Mouse (Mus musculus) ZHBTc4 (cell line): ENCODE measurements around the gene Gdpd5.

ENCODE experiments used
- DNase-seq: peaks from one replicate; pipeline ENCODE4 v3.0.0-alpha.2; 2011; ENCODE audit warnings: low read depth, low spot score

The Gdpd5 gene

DNA sequence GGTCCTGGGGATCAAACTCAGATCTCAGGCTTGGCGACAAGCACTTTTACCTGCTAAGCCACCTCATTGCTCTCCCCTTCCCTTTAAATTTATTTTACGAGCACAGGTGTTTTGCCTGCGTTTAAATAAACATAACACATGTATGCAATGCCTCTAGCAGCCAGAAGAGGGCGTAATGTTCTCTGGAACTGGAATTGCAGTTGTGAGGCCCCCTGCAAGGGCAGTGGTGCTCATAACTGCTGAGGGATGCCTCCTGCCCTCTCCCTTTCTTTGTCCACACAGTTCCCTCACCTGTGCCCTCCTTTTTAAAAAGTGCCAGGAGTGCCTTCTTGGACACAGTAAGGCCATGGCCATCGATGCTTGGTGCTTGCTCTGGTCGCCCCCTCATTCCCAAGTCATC is 62.8 kb downstream of the Gdpd5 start:
- DNase-seq = peak; percentile 64

DNA sequence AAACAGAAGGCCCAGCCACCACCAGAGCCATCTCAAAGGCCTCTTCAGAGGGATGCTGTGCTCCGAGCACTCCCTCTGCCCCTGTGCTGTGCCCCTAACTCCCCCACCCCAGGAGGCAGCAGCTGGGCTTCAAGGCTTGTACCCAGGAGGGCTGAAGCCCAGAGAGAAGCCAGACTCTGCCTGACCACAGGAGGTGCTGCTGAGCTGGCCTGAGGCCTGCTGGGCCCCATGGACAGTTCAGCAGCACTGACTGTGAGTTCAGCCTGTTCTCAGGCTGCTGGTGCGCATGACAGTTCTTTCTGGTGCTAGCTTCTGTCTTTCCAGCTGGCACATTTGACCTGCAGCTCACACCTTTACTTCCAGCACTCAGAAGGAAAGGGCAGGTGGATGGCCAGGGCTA is 64.6 kb downstream of the Gdpd5 start:
- DNase-seq = no peak

DNA sequence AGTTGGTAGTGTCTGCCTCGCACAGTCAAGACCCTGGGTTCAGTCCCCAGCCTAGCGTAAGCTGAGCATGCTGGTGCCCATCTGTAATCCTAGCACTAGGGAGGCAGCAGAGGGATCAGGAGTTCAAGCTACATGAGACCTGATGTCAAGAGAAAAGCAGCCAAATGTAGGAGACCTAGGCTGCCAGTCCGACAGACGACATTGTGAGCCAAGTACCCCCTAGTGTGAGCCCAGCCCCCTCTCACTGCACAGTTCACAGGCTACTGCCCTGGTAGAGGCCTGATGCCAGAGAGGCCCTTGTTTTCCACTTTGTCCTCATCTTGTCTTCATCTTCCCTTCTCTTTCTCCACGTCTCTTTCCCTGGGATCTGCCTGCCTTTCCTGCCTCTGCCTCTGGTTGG is 66.1 kb downstream of the Gdpd5 start:
- DNase-seq = no peak

DNA sequence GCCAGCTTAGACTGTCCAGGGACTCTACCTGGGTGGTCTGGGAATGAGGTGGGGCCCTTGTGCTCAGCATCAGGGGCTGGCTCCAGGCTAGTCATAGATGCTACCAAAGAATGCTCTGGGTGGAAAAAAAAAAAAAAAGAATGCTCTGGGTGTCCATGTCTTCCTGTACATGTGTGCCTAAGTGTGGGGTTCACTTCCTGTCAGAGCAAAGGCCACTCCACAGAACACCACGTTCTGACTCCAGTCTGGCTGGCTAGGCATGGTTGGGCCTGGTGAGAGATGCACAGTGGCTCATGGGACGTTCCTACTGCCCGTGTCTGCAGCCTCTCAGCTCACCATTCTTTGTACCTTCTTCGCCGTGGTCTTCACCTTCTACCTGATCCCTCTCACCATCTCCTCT is 67.4 kb downstream of the Gdpd5 start:
- no peak for DNase-seq

DNA sequence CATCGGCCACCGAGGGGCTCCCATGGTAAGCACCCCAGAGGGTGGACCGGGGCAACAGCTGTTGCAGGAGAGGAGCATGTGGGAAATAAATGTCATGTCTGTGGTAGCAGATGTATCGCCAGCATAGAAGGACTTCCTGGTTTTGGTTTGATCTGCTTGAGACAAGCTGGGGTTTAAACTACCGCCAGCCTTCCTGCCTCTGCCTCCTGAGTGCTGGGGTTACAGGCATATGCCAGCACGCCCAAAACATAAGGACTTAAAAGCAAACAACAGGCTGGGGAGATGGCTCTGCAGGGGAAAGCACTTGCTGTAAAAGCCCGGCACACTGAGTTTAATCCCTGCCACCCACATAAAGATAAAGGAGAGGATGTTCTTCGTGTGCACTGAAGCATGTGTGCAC is 67.8 kb downstream of the Gdpd5 start:
- no peak for DNase-seq

DNA sequence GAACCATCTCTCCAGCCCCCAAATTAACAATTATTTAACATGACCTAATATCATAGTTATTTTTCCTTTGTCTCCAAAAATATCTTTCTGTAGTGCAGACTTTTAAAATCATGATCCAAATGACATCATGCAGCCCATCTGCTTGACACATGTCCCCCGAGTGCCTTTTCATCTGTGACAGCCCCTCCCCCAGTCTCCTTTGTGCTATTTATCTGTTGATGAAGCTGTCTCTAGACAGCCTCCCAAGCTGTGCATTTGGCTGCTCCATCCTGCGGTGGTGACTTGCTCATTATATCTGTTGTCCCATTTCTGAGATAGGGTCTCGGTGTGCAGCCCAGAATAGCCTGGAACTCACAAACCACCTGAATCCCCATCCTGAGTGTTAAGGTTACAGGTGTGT is 68.5 kb downstream of the Gdpd5 start:
- no peak for DNase-seq

DNA sequence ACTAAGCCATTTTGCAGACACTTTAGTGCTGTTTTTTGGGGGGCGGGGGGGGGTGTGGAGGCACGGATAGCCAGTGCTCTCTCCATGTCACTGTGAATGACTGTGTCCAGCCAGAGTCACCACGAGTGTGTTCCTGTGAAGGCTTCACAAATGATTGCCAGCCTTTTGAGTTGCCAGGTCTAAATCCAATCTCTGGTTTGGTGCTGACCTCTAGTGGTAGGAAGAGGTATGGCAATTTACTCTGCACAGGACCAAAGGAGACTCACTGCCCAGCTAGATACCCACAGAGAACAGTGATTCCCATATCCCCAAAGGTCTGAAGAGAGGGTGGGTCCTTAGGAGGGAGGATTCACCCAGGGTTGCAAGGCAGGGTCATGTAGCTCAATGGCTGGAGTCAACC is 69.5 kb downstream of the Gdpd5 start:
- peak; percentile 73 for DNase-seq

DNA sequence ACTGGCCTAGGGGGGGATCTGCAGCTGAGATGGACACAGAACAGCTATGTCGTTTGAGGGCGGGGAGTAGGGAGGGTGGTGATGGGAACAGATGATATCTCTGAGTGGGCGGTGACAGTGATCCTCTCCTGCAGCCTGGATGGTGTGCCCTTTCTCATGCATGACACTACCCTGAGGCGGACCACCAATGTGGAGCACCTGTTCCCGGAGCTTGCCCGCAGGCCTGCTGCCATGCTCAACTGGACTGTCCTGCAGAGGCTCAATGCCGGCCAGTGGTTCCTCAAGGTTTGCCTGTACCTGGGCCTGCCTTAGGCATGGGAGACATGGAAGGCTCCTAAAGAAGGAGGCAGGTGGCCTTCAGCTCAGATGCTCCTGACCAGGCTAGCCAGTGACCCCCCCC is 71.6 kb downstream of the Gdpd5 start:
- no peak for DNase-seq

DNA sequence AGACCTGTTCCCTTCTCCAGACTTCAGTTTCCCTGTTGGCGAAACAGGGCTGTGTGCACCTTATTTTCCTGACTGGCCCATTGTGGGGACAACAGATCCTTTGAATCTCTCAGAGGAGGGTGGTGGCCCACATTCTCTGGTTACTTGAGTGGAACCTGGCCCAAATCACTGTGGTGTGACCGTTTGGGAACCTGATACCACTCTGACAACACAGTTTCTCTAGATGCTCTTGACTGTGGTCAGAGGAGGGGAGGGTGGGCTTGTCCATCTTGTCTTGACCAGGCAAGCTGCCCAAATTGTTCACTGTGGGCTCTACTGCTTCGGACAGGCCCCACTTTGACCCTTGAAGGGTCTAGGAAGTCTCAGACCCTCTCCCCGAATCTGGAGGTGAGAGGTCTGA is 72.8 kb downstream of the Gdpd5 start:
- no peak for DNase-seq

DNA sequence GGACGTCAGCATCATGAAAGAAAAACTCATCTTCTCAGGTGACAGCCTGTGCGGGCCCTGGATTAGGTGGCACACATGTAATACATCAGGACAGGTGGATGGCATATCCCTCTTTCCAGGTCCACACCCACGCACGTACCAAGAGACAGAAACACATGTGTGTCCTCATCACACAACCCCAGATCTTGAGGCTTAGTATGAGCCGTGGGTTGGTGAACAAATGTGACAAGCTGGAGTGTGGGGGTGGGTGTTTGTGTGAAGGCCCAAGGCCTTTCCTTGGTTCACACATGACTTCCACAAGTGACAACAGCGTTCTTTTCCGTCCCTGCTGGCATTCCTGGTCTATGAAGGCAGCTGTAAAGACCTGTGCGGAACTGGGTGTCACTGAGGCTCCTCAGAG is 77.6 kb downstream of the Gdpd5 start:
- DNase-seq = no peak

DNA sequence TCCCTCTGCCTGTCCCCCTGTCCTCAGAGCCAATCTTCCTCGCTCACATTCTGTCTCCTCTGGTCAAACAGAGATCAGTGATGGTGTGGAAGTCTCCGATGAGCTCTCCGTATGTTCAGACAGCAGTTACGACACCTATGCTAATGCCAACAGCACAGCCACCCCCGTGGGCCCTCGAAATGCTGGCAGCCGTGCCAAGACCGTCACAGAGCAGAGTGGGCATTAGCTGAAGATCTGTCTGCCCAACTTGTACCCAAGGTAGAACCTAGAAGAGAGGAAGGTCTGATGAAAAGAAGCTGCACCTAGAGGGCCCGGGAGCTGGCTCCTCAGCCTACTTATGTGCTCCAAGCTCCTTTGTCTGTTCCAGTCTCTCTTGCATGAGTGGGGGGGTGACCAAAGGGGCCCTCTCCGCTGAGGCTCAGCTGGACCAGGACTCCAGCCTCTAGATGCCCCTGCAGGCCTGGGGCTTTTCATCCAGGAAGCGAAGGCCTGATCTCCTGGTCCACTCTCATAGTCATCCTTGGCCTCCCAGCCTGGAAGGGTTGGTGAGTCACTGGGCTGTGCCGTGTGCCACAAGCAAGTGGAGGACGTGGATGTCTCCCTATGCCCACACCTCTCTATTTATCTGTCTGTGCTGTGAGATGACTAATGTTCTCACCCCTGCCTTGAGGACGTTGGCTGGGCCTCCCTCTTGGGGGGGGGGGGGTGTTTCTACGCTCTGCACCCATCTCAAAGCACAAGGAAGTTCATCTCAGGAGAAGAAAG is 78.9 kb downstream of the Gdpd5 start:
- no peak for DNase-seq

DNA sequence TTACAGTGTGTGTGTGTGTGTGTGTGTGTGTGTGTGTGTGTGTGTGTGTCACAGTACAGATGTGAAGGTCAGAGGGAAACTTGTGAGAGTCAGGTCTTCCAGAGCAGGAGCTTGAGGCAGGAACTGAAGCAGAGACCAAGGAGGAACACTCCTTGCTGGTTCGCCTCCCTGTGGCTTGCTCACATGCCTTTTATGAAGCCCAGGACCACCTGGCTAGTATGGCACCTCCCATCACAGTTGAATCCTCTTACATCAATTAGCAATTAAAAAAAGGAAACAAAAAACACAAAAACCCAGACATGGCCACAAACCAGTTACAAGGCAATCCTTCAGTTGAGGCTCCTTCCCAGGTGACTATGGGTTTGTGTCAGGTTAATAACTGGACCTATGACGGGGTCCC is 81.9 kb downstream of the Gdpd5 start:
- DNase-seq = peak; percentile 58

DNA sequence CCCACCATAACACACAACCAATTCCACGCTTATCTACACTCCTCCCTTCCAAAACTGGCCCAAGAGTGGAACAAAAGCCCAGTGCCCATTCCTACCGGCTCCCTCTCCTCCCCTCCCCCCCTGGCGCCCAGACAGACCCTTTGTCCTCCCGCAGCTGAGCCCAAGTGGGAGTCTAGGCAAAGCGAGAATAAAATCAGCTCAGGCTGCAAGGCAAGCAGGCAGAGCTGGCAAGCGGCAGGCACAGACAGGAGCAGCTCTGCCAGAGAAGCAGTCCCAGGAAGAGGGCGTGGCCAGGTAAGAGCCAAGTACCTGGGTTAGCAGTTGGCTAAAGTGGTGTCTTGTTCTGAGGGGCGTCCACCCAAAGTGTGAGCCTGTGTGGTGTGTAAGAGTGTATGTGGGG is 84.6 kb downstream of the Gdpd5 start, which contains the start of gene Klhl35:
TSS of gene Klhl35 (plus strand) at position 194 of the 400 bp plus-strand sequence.
- no peak for DNase-seq

DNA sequence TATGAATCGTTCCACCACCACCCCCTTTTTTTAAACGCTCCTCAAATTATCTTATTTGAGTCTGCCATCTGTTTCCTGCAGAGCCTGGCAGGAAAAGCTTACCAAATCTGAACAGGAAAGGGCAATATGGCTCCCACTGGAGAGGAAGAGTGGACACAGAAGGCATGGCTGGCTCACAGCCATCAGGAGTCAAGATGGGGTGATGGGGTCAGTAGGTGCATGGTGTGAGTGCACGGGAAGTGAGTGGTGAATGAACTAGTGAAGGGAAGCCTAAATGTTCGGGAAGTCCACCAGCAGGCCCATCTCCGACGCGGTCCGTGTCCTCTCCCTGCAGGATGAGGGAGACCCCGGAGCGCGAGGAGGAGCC is 86.7 kb downstream of the Gdpd5 start:
- DNase-seq = no peak

DNA sequence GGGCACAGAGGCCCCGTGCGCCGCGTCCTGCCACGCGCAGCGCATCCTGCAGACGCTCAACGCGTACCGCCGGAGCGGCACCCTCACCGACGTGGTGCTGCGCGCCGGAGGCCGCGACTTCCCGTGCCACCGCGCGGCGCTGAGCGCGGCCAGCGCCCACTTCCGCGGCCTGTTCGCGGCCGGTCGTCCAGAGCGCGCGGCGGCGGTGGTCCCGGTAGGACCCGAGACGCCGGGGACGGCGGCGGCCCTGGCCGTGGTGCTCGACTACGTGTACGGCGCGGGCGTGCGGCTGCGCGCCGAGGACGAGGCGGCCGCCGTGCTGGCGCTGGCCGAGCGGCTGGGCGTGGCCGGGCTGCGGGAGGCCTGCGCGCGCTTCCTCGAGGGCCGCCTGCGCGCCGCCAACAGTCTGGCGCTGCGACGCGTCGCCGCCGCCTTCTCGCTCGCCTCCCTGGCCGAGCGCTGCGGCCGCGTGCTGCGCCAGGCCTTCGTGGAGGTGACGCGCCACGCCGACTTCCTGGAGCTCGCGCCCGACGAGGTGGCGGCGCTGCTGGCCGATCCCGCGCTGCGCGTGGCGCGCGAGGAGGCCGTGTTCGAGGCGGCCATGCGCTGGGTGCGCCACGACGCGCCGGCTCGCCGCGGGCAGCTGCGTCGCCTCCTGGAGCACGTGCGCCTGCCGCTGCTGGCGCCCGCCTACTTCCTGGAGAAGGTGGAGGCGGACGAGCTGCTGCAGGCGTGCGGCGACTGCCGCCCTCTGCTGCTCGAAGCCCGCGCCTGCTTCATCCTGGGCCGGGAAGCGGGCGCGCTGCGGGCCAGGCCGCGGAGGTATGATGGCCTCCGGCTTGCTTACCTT is 87.3 kb downstream of the Gdpd5 start:
- DNase-seq = peak; percentile 90

DNA sequence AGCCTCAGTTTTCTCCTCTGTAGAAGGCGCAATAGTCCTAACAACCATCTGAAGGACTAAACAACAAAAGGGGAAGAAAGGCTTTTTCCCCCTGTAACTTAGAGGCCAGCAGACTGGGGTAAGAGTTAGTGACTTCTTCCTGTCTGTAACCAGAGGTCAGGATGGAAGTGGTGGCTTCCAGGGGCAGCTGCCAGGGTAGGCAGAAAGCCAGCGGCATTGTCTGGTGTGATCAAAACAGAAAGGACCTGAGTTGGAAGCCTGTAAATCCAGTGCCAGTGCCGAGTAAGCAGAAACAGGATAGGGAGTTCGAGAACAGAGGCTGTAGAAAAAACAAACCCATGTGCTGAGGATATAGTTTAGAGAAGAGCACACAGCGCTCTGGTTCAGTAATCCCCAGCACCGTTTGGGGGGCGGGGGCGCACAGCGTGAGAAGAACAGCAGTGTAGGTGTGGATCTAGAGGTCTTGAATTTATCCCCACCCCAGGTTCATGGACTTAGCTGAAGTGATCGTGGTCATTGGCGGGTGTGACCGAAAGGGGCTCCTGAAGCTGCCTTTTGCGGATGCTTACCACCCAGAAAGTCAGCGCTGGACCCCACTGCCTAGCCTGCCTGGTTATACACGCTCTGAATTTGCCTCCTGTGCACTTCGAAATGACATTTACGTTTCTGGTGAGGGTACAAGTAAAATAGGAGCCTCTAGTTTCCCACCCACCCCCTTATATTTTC is 88.6 kb downstream of the Gdpd5 start:
- DNase-seq = no peak

DNA sequence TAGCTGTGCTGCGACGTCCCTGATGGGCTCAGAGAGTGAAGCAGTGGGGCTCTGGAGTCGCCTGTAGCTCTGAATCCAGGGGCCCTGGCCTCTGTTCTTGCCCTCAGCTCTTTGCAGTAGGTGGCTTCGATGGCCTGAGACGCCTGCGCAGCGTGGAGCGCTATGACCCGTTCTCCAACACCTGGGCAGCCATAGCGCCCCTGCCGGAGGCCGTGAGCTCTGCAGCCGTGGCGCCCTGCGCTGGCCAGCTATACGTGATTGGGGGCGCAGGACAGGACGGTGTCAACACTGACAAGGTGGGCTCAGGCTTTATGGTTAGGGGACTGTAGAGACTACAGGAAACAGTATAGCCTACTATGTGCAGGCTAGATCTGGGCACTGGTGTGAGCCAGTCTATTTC is 90.4 kb downstream of the Gdpd5 start:
- DNase-seq = peak; percentile 86

DNA sequence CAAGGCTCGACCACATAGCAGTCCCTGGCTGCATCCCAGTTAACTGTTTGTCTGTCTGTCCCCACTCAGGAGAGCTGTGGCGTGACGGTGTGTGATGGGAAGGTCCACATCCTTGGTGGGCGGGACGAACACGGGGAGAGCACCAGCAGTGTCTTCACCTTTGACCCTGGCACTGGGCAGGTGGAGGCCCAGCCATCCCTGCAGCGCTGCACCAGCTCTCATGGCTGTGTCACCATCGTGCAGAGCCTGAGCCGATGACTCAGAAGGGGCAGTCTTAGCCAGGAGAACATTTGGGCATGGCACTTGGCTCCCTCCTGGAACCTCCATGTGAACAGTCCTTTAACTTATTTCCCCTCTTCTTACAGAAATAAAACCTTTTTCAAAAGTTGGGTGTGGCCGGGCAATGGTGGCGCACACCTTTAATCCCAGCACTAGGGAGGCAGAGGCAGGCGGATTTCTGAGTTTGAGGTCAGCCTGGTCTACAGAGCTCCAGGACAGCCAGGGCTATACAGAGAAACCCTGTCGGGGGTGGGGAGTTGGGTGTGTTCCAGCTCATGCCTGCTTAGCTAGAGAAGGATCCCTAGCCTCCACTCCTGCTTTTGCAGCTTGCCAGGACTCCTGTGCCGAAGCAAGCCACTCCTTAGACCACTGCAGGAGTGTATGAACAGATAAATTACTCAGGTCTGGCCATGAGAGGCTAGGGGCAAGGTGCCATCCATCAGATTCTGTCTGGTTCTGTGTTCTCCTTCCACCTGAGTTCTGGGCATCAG is 92.6 kb downstream of the Gdpd5 start:
- peak; percentile 56 for DNase-seq

DNA sequence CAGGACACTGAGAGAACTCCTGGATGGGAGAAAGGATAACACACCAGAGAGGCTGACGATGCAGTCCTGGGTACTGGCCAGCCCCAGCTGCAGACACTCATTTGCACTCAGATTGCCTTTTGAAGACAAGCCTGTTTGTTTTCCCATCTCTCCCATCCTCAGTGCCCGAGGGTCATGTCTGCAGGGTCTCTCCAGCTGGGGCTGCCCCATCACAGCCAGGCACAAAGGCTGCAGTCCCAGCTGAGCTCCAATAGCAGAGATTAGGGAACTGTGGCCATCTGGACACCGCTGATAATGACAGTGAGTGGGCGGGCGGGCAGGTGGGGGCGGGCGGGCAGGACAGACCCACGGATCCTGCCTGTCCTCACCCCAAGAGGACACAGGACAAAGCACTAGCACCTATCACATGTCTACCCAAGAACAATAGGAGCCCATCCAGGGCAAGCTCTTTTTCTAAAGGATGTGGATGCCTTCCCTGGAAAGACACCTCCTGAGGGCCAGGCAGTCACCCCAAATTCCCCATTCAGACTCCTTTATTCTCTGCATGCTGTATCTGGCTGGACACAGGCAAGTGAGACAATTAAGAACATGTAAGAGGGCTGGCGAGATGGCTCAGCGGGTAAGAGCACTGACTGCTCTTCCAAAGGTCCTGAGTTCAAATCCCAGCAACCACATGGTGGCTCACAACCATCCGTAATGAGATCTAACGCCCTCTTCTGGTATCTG is 93.8 kb downstream of the Gdpd5 start:
- DNase-seq = peak; percentile 34

DNA sequence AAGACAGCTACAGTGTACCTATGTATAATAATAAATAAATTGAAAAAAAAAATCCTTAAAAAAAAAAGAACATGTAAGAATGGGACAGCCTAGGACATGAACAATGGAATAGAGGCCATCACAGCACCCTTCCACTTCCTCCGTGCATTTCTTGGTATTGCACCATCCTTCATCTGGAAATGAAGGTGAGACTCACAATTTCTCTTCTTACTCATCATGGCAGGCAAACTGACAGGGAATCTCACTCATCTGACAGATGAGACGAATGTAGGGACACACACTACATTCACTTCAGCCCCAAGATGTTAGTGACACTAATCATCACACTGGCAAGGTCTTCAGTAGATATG is 94.3 kb downstream of the Gdpd5 start:
- no peak for DNase-seq

DNA sequence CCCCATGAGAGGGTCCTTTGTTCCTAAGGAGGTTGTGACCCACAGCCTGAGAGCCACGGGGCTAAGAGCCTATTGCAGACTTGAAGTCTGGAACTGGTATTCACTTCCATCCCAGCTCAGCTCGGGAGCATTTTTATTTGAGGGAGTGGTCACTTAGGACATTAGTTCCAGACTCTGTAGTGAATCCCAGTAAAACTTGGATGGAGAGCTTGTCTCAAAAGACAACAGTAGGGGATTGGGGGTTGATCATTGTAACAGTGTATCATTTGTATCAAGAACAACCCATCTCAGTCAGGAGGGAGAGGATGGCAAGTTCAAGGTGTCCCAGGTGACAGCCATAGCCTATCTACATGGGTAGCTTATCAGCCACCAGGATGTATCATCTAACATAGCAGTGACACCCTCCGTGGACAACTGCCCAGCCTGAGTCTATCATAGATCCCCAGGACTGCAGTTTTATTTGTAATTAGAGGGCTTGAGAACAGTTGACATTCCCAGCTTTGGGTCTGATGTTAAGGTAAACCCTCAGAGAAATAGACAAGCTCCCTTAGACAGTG is 95.4 kb downstream of the Gdpd5 start:
- DNase-seq = peak; percentile 45
